Mouse (Mus musculus): Measurements from ENCODE around the gene Ctdspl.

DNA sequence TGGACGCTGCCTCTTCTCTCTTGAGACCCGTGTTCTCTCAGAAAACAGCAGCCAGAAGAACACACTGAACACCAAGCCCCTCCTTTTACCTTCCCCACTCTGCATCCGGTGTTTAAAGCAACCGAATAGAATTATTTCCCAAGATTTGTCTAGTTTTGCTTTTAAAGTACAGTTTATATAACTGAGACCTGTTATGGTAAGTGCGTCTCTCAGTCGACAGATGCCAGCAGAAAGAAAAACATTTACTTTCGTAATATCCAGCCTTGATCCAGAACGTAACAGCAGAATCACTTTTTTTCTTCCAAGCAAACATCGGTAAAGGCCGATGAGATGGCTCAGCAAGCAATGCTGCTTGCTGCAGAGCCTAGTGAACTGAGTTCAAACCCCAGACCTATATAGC lies 81.0 kb downstream of the Ctdspl start:
- TF ChIP-seq CTCF (IDR thresholded peaks at IDR 0.05), result no peak
- TF ChIP-seq EP300 (IDR thresholded peaks at IDR 0.05), result peak; percentile 76
